Mouse (Mus musculus): ENCODE measurements around the gene Rnf130.
"Not testable (repeated sequence)": the region's sequence is repeated elsewhere in the genome, so short reads cannot be mapped to it uniquely, and the experiment has no call there.

Gene Rnf130

DNA sequence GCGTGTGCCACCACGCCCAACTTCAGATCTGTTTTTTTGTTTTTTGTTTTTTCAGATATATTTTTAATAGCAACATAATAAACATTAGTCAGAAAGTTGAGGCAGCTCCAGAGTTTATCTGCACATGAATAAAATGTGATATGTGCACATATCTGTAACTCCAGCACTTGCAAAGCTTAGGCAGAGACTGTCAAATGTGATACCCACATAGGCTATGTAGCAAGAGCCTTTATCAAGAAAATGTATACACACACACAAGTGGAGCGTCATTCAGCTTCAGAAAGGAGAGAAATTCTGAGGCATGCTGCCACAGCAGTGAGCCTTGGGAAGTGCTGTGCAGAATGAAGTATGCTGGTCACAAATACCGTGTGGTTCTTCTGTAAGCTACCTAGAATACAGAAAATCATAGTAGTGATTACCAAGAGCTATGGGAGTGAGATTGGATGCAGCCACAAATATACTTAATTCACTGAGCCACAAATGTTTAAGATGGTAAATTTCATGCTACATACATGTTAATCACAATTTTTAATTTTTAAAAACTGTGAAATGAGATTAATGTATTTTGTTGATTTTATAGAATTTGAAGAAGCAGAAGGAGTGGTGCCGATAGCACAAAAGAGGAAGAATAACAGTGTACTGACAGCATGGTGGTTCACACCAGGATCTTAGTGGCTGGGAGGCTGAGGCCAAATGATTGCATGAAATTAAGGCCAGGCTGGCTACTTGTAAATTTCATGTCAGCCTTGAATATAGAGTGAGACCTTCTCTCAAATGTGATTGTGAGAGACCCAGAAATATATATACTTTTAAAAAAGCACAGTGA is 56.4 kb downstream of the Rnf130 start:
- DNase-seq (ENCODE audit: low read depth, low spot score), result no peak

DNA sequence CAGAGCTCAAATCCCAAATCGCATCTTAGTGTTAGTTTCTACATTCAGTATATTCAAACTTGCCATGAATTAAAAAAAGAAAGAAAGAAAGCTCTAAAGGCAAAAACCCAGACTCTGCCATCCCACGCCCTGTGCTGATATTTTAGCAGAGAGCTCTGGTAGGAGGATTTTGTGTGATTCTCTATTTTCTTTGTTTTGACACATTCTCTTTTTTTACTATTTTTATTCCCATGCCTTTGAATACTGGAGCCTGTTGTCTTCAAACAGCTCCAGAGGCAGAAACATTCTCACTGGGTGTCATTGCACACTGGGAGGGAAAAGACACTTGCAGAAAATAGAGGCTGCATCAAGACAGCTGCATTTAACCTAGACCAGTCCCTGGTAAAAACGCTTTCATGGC is 61.1 kb downstream of the Rnf130 start:
- DNase-seq (ENCODE audit: low read depth, low spot score), result no peak

DNA sequence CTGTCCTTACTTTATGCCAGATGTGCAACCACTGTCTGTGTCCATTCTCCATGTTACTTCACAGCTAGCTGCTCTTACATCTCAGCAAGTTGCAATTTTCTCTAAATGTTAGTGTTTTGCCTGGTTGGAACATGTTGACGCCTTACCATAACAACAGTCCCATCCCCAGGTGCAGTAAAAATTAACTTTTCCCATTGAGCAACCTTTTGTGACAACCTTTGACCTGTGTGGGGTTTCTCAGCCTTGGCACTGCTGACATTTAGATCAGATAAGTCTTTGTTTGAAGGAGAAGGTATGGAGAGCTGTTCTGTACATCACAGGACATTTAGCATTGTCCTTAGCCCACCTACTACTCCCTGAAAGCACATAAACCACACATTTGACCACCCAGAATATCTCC is 64.7 kb downstream of the Rnf130 start:
- no peak for DNase-seq (ENCODE audit: low read depth, low spot score)

DNA sequence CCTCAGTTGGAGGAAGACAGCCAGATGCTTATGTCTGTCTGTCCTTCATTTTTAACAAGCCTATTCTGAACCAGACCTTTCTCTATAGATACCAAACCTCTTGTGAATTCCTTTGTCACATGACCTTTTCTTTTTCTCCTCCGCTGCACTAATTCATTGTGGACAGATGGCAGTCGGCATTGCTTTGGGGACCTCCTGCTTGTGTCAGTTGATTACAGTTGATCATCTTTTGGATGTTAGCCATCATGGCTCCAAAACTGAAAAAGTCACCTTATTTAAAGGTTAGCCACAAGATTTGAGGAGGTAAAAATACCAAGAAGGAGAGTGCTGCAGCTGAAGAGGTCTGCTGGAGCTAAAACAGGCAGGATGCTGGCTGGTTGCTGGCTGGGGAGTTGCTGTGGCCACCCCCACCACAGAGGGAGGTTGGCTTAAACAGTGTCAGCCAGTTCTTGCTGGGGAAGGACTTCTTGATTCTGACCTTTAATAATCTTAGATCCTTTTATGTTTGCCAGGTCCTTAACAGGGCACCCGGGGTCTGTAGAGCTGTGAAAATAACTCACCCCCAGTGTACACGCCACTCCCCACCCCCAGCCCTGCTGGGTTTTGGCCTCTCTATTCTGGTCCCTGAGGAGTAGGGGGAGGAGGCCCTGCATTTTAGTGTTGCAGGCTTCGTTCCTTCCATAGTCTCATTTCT is 66.0 kb downstream of the Rnf130 start:
- DNase-seq (ENCODE audit: low read depth, low spot score), result peak; percentile 14

DNA sequence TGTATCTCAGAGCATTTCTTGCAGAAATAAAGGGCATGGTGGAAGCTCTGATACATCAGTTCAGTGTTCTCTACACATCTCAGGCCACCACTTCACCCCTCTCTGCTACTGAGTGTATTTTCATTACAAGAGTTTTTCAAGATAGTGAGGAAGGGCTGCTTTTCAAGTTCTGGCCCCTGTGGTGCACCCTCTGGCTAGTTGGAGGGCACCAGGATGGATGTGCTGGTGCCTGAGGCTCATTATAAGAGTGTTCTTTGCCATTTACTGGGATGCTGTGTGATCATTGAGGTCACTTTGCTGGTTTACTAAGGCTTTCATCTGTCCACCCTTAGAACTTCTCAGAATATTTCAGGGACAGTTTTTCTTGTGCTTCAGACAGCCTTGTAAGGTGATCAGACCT is 66.5 kb downstream of the Rnf130 start:
- DNase-seq (ENCODE audit: low read depth, low spot score), result no peak

DNA sequence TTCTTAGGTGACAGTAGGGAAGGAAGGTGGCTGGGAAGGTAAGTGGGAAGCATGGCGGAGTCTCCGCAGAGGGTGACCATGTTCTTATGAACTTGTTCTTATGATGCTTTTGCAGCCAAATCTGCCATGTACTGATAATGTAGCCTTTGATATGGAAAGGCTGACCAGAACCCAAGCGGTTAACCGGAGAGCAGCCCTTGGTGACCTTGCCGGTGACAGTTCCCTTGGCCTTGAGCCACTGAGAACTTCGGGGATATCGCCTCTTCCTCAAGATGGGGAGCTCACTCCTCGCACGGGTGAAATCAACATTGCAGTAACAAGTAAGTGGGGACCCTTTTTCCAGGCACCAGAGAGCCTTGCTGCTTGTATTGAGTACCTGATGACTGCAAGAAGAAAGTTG is 70.5 kb downstream of the Rnf130 start:
- DNase-seq (ENCODE audit: low read depth, low spot score), result no peak

DNA sequence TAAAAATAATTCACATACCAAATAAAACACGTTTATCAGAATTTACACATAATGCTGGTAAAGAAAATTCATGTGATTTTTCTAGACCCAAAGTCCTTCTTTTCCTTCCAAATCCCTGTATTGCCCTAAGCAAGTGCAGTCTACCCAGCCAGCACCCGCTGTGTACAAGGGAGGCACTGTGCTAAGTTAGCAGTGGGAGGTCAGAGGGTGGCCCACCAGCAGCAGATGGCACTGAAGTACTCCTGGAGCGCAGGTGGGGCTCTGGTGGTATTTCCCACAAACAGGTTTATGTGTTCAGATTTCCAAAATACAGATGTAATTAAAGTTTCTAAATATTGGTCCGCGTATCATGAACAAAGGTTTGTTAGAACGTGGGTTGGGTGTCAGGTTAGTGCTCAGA is 71.9 kb downstream of the Rnf130 start:
- no peak for DNase-seq (ENCODE audit: low read depth, low spot score)

DNA sequence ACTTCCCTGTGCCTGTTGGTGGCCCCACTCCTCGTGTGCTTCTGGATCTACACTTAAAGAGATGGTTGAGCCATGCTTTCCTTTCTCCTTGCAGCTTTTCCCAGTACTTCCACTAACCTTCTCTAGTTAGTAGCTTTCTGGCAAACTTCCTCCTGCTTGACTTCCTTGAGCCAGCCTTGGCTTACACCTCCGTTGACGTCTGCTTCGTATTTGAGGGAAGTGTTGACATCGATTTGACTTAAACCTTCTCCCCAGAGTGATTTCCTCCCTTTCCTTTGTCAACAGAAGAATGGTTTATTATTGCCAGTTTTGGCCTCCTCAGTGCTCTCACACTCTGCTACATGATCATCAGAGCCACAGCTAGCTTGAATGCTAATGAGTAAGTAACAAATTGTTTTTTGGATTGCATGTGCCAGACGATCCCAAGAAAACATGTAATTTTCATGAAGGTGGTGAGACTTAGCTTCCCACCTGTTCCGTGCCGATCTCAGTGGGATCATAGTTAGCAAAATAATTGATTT is 73.9 kb downstream of the Rnf130 start:
- no peak for DNase-seq (ENCODE audit: low read depth, low spot score)

DNA sequence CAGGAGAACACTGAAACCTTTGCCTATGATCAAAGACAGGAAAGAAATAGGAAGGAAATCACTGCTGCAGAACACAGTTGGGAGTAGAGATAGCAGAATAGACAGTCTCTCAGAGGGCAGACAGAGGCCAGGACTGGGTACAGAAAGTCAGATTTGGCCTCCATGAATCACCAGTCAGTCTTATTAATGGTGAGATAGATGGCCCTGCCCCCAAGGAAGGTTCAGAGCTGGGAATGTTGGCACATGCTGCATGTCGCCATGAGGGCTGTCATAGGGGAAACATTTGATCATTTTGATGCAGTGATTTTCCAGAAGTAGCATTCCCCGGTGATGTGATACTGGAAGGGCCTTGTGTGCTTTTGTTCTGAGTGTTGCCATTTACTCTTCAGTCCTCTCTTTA is 74.5 kb downstream of the Rnf130 start:
- no peak for DNase-seq (ENCODE audit: low read depth, low spot score)

DNA sequence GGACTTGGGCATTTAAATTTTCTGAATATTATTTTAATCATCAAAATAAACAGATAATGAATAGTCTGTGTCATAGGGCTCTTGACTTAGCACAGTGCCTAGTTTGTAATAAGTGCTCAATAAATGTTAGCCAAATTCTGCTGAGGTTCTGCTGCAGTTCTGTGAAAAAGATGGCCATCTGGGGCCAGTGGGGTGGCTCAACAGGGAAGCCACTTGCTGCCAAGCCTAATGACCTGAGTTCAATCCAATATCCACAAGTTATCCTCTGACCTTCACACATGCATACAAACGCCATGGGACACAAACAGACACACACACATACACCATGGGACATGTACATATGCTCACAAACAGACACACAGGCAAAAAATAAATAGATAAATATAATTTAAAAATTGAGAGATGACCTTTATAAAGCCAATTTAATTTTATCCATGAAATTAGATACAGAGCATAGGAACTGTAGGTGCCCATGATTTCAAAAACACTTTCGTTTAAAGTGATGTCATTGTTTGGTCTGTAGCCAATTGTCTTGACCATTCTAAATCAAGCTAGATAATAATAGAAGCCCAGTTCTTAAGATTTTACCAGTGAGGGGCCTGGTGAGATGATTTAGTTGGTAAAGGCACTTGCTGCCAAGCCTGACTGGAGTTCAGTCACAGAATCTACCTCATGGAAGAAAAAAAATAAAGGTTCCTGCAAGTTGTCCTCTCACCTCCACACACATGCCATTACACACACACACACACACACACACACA is 75.6 kb downstream of the Rnf130 start:
- no peak for DNase-seq (ENCODE audit: low read depth, low spot score)

DNA sequence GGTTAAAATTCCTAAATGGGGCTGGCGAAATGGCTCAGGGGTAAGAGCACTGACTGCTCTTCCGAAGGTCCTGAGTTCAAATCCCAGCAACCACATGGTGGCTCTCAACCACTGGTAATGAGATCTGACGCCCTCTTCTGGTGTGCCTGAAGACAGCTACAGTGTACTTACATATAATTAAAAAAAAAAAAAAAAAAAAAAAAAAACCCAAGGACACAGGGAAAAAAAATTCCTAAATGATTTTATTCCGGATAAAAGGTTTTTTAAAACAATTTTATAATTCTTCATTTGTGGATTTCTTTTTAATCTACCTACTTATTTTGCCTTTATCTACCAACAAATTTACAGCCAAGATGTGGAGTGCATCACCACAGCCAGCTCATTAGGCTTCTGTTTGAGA is 76.8 kb downstream of the Rnf130 start:
- not testable (repeated sequence) for DNase-seq (ENCODE audit: low read depth, low spot score)

DNA sequence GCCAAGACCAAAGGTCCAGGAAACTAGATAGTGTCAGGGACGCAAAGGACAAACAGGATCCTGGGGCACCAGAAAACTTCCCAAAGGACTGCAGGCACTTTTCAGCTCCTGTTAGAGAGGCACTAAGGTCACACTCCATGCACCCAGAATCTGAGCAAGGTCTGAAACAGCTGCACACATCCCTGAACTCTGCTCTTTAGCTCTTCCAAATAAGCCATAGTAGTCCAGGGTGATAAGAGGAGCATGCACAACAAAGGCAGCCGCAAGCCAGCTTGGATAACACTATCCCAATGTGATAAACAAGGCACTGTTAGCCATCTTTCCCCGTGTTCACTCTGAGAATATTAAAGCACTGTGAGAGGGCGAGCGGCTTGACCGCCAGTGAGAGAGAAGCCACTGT is 78.9 kb downstream of the Rnf130 start:
- no peak for DNase-seq (ENCODE audit: low read depth, low spot score)

DNA sequence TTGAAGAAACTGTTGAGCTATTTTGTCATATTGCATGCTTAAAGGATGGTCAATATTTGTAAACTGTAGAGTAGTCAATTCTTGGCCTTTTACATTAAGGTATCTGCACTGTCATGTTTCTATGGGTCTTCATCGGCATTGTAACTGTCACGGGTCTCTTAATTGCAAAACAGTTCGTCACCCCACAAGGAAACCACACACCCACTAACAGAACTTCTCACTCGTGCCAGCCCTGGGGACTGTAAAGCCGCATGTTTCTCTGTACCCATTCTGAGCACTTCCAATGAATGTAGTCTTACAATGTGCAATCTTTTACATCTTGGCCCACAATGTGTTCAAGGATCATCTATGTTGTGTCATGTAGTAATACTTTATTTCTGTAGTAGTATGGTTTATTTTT is 80.1 kb downstream of the Rnf130 start:
- no peak for DNase-seq (ENCODE audit: low read depth, low spot score)

DNA sequence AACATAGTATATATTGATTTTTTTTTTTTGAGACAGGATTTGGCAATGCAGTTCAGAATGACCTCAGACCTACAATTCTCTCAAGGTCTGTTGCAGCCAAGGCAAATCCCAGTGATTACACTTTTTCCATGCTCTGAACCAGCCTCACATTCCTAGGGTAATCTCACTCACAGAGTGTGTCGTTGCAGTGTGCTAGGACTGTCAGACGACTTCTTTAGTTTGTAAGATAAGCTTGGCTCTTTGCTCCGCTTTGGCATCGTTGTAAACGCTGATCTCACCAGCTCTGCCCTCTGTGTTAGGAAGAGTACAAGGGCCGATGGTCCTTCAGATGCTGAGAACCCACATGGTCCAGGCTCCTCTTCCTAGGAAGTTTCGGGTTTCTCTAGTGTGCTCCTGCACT is 80.9 kb downstream of the Rnf130 start:
- DNase-seq (ENCODE audit: low read depth, low spot score), result no peak

DNA sequence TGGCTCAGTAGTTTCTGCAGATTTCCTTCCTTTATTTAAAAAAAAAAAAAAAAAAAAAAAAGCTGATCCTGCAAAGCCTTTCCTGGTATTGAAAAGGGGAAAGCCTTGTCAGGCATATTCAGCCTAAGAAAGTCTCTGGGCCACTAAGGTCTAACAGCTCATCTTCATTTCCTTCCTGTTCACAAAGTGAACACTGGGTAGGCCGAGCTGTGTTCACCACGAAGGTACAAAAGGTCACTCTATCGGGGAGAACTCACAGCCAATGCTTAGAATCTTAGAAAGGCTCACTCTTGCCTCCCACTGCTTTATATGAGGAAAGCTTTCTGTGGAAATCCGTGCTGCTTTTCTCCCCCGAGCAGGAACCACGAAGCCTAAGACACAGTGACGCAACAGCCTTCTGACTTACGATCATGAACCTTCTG is 83.7 kb downstream of the Rnf130 start:
- DNase-seq (ENCODE audit: low read depth, low spot score), result no peak

DNA sequence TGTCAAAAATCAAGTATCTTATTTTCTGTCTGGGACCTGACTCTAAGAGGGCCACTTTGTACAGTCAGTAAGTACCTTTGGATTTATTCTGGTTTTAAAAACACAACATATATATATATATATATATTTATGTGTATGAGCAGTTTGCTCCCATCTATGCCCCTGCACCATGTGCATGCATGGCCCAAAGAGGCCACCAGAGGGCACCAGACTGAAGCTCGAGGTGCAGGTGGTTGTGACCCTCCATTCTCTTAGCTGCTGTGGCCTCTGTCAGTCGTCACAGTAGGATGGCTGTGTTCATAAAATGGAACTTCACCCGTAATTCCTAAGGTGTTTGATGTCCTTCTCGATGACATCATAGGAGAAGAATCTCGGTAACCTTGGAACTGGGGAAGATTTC is 89.2 kb downstream of the Rnf130 start:
- DNase-seq (ENCODE audit: low read depth, low spot score), result peak; percentile 81

DNA sequence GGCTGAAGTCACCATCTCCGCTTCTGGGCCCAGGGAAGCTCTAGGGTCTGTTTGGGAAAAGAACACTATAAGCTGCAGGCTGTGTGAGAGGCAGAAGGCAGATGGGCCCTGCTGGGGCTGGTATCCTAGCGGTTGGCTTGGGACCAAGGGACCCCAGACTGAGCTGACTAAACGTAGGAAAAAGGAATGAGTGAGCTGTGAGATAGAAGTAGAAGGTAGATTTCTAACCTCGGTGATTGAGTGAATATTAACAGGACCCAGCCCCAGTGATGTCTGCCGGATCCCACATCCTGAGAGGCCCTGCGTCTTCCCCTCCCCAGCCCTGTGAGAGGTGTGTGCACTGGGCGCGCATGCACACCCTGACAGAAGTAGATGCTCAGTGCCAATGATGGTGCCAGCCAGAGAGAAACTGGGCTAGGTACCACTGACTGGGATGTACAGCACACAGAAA is 97.5 kb downstream of the Rnf130 start:
- no peak for DNase-seq (ENCODE audit: low read depth, low spot score)

DNA sequence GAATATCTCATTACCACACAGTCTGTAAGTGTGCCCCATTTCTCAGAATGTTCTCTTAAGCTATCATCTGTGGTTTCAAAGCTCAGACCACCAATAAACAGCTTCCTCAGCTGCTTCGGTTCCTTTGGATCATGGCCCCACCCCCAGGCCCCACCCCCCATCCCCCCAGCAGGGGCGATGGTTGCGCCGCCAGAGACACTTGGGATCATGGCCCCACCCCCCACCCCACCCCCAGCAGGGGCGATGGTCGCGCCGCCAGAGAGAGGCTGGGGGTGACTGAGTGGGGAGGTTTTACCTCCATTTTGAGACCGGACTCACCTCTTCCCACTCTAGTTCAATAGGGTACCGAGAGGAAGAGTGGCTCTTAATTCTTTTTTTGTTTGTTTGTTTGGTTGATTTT is 102.6 kb downstream of the Rnf130 start:
- DNase-seq (ENCODE audit: low read depth, low spot score), result peak; percentile 42

DNA sequence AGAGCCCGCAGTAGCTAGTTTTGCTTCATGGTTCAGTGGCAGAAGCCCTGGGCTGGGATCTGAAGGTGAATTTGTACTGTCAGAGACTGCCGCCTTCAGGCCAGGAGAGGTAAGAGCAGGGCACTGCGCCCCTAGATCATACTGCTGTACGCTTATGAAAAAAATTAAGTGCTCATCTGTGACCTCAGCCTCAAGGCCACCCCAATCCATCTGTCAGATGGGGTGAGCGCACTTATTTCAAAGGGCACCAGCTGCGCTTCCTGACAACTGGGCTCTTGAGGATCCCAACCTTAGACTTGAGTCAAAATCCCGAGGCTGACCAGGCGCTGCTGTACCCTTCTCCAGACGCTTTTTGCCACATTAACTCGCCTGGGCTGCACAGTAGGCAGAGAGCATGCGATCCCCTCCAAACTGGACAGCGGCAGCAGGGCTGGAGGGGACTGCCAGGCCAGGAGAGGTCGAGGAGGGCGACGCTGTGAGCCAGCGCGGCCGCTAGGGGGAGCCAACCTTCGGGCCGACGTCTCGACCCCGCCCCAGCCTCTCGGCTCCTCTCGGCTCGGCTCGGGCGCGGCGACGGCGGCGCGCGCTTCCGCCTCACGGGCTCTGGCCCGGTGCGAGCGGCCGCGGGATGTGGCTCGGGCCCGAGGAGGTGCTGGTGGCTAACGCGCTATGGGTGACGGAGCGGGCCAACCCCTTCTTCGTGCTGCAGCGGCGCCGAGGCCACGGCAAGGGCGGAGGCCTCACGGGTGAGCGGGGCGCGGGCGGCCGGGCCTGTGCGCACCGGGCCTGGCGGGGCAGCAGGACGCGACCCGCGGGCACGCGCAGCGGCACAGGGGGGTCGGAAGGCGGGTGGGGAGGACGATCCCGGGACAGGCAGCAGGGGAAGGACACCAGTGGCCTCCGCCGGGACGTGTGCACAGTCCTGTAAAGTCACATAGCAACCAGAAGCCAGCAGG is 105.9 kb downstream of the Rnf130 start, which contains the start of gene Tbc1d9b:
TSS of gene Tbc1d9b (plus strand) at position 586 of the 956 bp plus-strand sequence.
- peak; percentile 84 for DNase-seq (ENCODE audit: low read depth, low spot score)

DNA sequence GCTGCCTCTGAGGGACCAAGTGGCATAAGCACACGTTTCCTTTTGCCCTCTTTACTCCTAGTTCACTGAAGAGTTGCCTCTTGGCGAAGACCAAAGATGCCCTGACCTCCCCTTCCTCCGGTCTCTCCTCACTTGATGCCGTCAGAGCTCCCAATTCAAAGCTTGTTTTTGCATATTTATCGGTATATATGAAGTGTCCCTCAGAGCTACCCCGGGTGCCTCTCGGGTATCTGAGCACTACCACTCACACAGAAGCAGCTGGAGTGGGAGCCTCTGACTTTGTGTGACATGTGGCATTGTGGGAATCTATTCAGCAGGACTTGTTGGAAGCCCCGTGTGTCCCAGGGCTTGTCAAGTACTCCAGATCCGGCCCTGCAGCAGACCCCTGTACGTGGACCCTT is 106.7 kb downstream of the Rnf130 start:
- no peak for DNase-seq (ENCODE audit: low read depth, low spot score)

DNA sequence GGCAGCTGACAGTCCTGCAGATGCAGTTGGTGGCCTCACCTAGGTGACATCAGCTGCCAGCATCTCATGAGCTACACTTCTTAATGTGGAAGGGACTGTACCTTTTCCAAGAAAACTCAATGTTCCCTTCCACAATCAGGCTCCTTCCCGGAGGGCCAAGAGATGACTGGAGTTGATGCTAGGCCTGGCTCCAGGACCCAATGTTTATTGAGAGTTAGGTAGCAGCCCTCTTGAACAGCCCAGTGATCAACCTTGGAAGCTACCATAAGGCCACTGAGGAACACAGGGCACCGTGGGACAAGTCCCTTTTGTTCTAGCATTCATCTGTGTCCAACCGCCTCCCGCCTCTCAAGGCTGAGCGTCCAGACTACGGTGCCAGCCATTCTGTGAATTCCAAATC is 107.1 kb downstream of the Rnf130 start:
- DNase-seq (ENCODE audit: low read depth, low spot score), result no peak

Data from R1 (cell line).